Mouse (Mus musculus): ENCODE data around the gene Aph1a. TPM values are rescaled to one million over a fixed set of nuclear protein-coding genes. Genes with fewer than 3 reads are reported as not detected.

The Aph1a gene
- polyA plus RNA-seq, 1 experiment from 2014 or later: 35.1 TPM

- WGBS: 34% methylated on average over 6 of the region's 6 CpGs
- no peak for ATAC-seq (replicated peaks; ENCODE audit: low FRiP score)
- Histone ChIP-seq H3K9ac (ENCODE audit: low read depth, low read length) (no peak overlapping the region; the same call in 1 of the 2 replicates), H3K4me3 (ENCODE audit: low read depth, low read length) (0 out of 2 replicates have a peak overlapping the region, but pooled peaks have one; percentile 6), H3K27ac (ENCODE audit: low read depth, low read length) (peak overlapping the region; percentile 83; the same call in 1 of the 2 replicates), H3K9me3 (ENCODE audit: control insufficient read depth, low read length) (no peaks in the 10 kb centered on the region), H3K4me1 (replicated peaks; ENCODE audit: control insufficient read depth, insufficient read depth, low read length) (peaks cover 15% of the 10 kb centered on the region), H3K4me2 (peak overlapping the region; percentile 75), H3K27me3 (replicated peaks; ENCODE audit: control insufficient read depth, insufficient read depth, low read length) (peaks cover 27% of the 10 kb centered on the region), H3K36me3 (ENCODE audit: control insufficient read depth, insufficient read depth, low read length) (no peaks in the 10 kb centered on the region)
- no peak for DNase-seq (ENCODE audit: low spot score)
These were observed 8.9 kb downstream of the Aph1a start for GRCm38 (mm10) chr3:95902643-95903042.

GRCm38 (mm10) chr3:95903753-95904502 lies 10.2 kb downstream of the Aph1a start:
- Histone ChIP-seq H3K4me1 (replicated peaks; ENCODE audit: control insufficient read depth, insufficient read depth, low read length) (peaks cover 15% of the 10 kb centered on the region), H3K4me3 (ENCODE audit: low read depth, low read length) (peak overlapping the region; percentile 45), H3K27ac (ENCODE audit: low read depth, low read length) (peak overlapping the region; percentile 83), H3K9ac (ENCODE audit: low read depth, low read length) (peak overlapping the region; percentile 55), H3K27me3 (replicated peaks; ENCODE audit: control insufficient read depth, insufficient read depth, low read length) (peaks cover 27% of the 10 kb centered on the region), H3K36me3 (ENCODE audit: control insufficient read depth, insufficient read depth, low read length) (no peaks in the 10 kb centered on the region), H3K9me3 (ENCODE audit: control insufficient read depth, low read length) (no peaks in the 10 kb centered on the region), H3K4me2 (peak overlapping the region; percentile 75)
- ATAC-seq (replicated peaks; ENCODE audit: low FRiP score): peak; percentile 56; the same call in 1 of the 2 replicates
- WGBS: 10% methylated on average over 15 of the region's 15 CpGs
- DNase-seq (ENCODE audit: low spot score): no peak

- peak within 1 kb of the TSS; percentile 55 for H3K9ac ChIP-seq (ENCODE audit: low read depth, low read length)
- peaks cover 15% of the 10 kb centered on the region for H3K4me1 ChIP-seq (replicated peaks; ENCODE audit: control insufficient read depth, insufficient read depth, low read length)
- H3K27me3 ChIP-seq (replicated peaks; ENCODE audit: control insufficient read depth, insufficient read depth, low read length): peaks cover 27% of the 10 kb centered on the region
- H3K36me3 ChIP-seq (ENCODE audit: control insufficient read depth, insufficient read depth, low read length): no peaks in the 10 kb centered on the region
- H3K4me3 ChIP-seq (ENCODE audit: low read depth, low read length): peak within 1 kb of the TSS; percentile 45
- peak within 1 kb of the TSS; percentile 75 for H3K4me2 ChIP-seq
- ATAC-seq (replicated peaks; ENCODE audit: low FRiP score) (no peak), DNase-seq (ENCODE audit: low spot score) (peak; percentile 55)
- H3K27ac ChIP-seq (ENCODE audit: low read depth, low read length): peak within 1 kb of the TSS; percentile 83
- WGBS: 4% methylated on average over 15 of the region's 15 CpGs
- H3K9me3 ChIP-seq (ENCODE audit: control insufficient read depth, low read length): no peaks in the 10 kb centered on the region
These were observed 10.8 kb downstream of the Aph1a start, which contains the start of gene Car14 for GRCm38 (mm10) chr3:95904568-95904967. Gene Car14, minus strand, starts transcription at chr3:95904691.

GRCm38 (mm10) chr3:95905146-95905939 lies 11.6 kb downstream of the Aph1a start:
- Histone ChIP-seq H3K36me3 (ENCODE audit: control insufficient read depth, insufficient read depth, low read length) (no peaks in the 10 kb centered on the region), H3K4me1 (replicated peaks; ENCODE audit: control insufficient read depth, insufficient read depth, low read length) (peaks cover 15% of the 10 kb centered on the region), H3K27me3 (replicated peaks; ENCODE audit: control insufficient read depth, insufficient read depth, low read length) (peaks cover 27% of the 10 kb centered on the region), H3K27ac (ENCODE audit: low read depth, low read length) (peak overlapping the region; percentile 83), H3K4me2 (peak overlapping the region; percentile 75), H3K4me3 (ENCODE audit: low read depth, low read length) (peak overlapping the region; percentile 45), H3K9ac (ENCODE audit: low read depth, low read length) (peak overlapping the region; percentile 55), H3K9me3 (ENCODE audit: control insufficient read depth, low read length) (no peaks in the 10 kb centered on the region)
- DNase-seq (ENCODE audit: low spot score) (peak; percentile 68), ATAC-seq (replicated peaks; ENCODE audit: low FRiP score) (peak; percentile 49; the same call in 1 of the 2 replicates)
- WGBS: under 1% methylated on average over 18 of the region's 18 CpGs

- H3K36me3 ChIP-seq (ENCODE audit: control insufficient read depth, insufficient read depth, low read length): no peaks in the 10 kb centered on the region
- WGBS: 1% methylated on average over 12 of the region's 12 CpGs
- no peaks in the 10 kb centered on the region for H3K9me3 ChIP-seq (ENCODE audit: control insufficient read depth, low read length)
- DNase-seq (ENCODE audit: low spot score) (peak; percentile 55), ATAC-seq (replicated peaks; ENCODE audit: low FRiP score) (0 out of 2 replicates have a peak, but pooled peaks have one; percentile 44)
- peak overlapping the region; percentile 55; the same call in 1 of the 2 replicates for H3K9ac ChIP-seq (ENCODE audit: low read depth, low read length)
- peak overlapping the region; percentile 83; the same call in 1 of the 2 replicates for H3K27ac ChIP-seq (ENCODE audit: low read depth, low read length)
- H3K4me1 ChIP-seq (replicated peaks; ENCODE audit: control insufficient read depth, insufficient read depth, low read length): peaks cover 15% of the 10 kb centered on the region
- peak overlapping the region; percentile 45 for H3K4me3 ChIP-seq (ENCODE audit: low read depth, low read length)
- peak overlapping the region; percentile 75 for H3K4me2 ChIP-seq
- H3K27me3 ChIP-seq (replicated peaks; ENCODE audit: control insufficient read depth, insufficient read depth, low read length): peaks cover 27% of the 10 kb centered on the region
These were observed 12.2 kb downstream of the Aph1a start for GRCm38 (mm10) chr3:95905940-95906492.

GRCm38 (mm10) chr3:95906860-95907259 lies 13.1 kb downstream of the Aph1a start:
- Histone ChIP-seq H3K36me3 (ENCODE audit: control insufficient read depth, insufficient read depth, low read length) (no peaks in the 10 kb centered on the region), H3K4me1 (replicated peaks; ENCODE audit: control insufficient read depth, insufficient read depth, low read length) (peaks cover 15% of the 10 kb centered on the region), H3K27ac (ENCODE audit: low read depth, low read length) (no peak overlapping the region), H3K9me3 (ENCODE audit: control insufficient read depth, low read length) (no peaks in the 10 kb centered on the region), H3K4me2 (peak overlapping the region; percentile 75), H3K9ac (ENCODE audit: low read depth, low read length) (no peak overlapping the region), H3K4me3 (ENCODE audit: low read depth, low read length) (peak overlapping the region; percentile 31), H3K27me3 (replicated peaks; ENCODE audit: control insufficient read depth, insufficient read depth, low read length) (peaks cover 24% of the 10 kb centered on the region)
- ATAC-seq (replicated peaks; ENCODE audit: low FRiP score) (no peak), DNase-seq (ENCODE audit: low spot score) (peak; percentile 56)
- under 1% methylated on average over 12 of the region's 12 CpGs for WGBS

- no peak overlapping the region for H3K27ac ChIP-seq (ENCODE audit: low read depth, low read length)
- 52% methylated on average over 4 of the region's 4 CpGs for WGBS
- no peak overlapping the region for H3K9ac ChIP-seq (ENCODE audit: low read depth, low read length)
- no peaks in the 10 kb centered on the region for H3K36me3 ChIP-seq (ENCODE audit: control insufficient read depth, insufficient read depth, low read length)
- ATAC-seq (replicated peaks; ENCODE audit: low FRiP score) (no peak), DNase-seq (ENCODE audit: low spot score) (no peak)
- H3K4me3 ChIP-seq (ENCODE audit: low read depth, low read length): no peak overlapping the region
- H3K27me3 ChIP-seq (replicated peaks; ENCODE audit: control insufficient read depth, insufficient read depth, low read length): peaks cover 18% of the 10 kb centered on the region
- H3K9me3 ChIP-seq (ENCODE audit: control insufficient read depth, low read length): no peaks in the 10 kb centered on the region
- H3K4me1 ChIP-seq (replicated peaks; ENCODE audit: control insufficient read depth, insufficient read depth, low read length): peaks cover 15% of the 10 kb centered on the region
- H3K4me2 ChIP-seq: no peak overlapping the region
These were observed 13.8 kb downstream of the Aph1a start for GRCm38 (mm10) chr3:95907613-95908012.

GRCm38 (mm10) chr3:95914706-95915105 lies 20.9 kb downstream of the Aph1a start:
- no peak overlapping the region for H3K4me3 ChIP-seq (ENCODE audit: low read depth, low read length)
- no peaks in the 10 kb centered on the region for H3K9me3 ChIP-seq (ENCODE audit: control insufficient read depth, low read length)
- H3K4me2 ChIP-seq: no peak overlapping the region
- no peaks in the 10 kb centered on the region for H3K27me3 ChIP-seq (replicated peaks; ENCODE audit: control insufficient read depth, insufficient read depth, low read length)
- no peak overlapping the region for H3K27ac ChIP-seq (ENCODE audit: low read depth, low read length)
- WGBS: 48% methylated on average over 4 of the region's 4 CpGs
- H3K36me3 ChIP-seq (ENCODE audit: control insufficient read depth, insufficient read depth, low read length): no peaks in the 10 kb centered on the region
- no peaks in the 10 kb centered on the region for H3K4me1 ChIP-seq (replicated peaks; ENCODE audit: control insufficient read depth, insufficient read depth, low read length)
- H3K9ac ChIP-seq (ENCODE audit: low read depth, low read length): no peak overlapping the region
- DNase-seq (ENCODE audit: low spot score) (no peak), ATAC-seq (replicated peaks; ENCODE audit: low FRiP score) (no peak)
